Mouse (Mus musculus): ENCODE measurements at regions not wholly inside any gene's neighbourhood (a gene's known extent, or its start where the extent isn't known, plus 50 kb on each side); places are given as distances from the start of the nearest gene placed in this dataset.

- TF ChIP-seq CTCF (IDR thresholded peaks at IDR 0.05; ENCODE audit: low read depth): no peak
- TF ChIP-seq EP300 (IDR thresholded peaks at IDR 0.05; ENCODE audit: low read depth): no peak
Measured at GRCm38 (mm10) chr16:85743022-85743421, 59.9 kb downstream of the Adamts1 start.

All from liver, embryonic 14.5 days (tissue).